Mouse (Mus musculus): Measurements from ENCODE around the gene Steap3. TPM values are rescaled to one million over a fixed set of nuclear protein-coding genes. Genes with fewer than 3 reads are reported as not detected.

The Steap3 gene
- polyA plus RNA-seq, 1 experiment from 2014 or later, result 3.8 TPM

GRCm38 (mm10) chr1:120189206-120189605, 83.3 kb downstream of the Steap3 start:
- no peaks in the 10 kb centered on the region for H3K4me1 ChIP-seq (replicated peaks; ENCODE audit: control insufficient read depth, insufficient read depth, low read length)
- DNase-seq (ENCODE audit: low spot score), result no peak
- no peak for ATAC-seq (ENCODE audit: low FRiP score)
- no peak overlapping the region for H3K4me2 ChIP-seq (replicated peaks; ENCODE audit: low read depth, low read length)
- H3K27ac ChIP-seq (ENCODE audit: low read depth, low read length), result no peak overlapping the region
- no peak overlapping the region for H3K4me3 ChIP-seq (ENCODE audit: low read depth, low read length)
- WGBS, result 93% methylated on average over 6 of the region's 6 CpGs
- no peak overlapping the region for H3K9ac ChIP-seq (ENCODE audit: low read depth, low read length)
- no peaks in the 10 kb centered on the region for H3K9me3 ChIP-seq (ENCODE audit: control insufficient read depth, low read length)
- H3K36me3 ChIP-seq (ENCODE audit: control insufficient read depth, insufficient read depth, low read length), result no peaks in the 10 kb centered on the region
- no peaks in the 10 kb centered on the region for H3K27me3 ChIP-seq (ENCODE audit: control insufficient read depth, insufficient read depth, low read length)

- Histone ChIP-seq H3K4me3 (ENCODE audit: low read depth, low read length) (no peak overlapping the region), H3K4me1 (replicated peaks; ENCODE audit: control insufficient read depth, insufficient read depth, low read length) (no peaks in the 10 kb centered on the region), H3K36me3 (ENCODE audit: control insufficient read depth, insufficient read depth, low read length) (no peaks in the 10 kb centered on the region), H3K9ac (ENCODE audit: low read depth, low read length) (no peak overlapping the region), H3K9me3 (ENCODE audit: control insufficient read depth, low read length) (no peaks in the 10 kb centered on the region), H3K4me2 (replicated peaks; ENCODE audit: low read depth, low read length) (no peak overlapping the region), H3K27ac (ENCODE audit: low read depth, low read length) (no peak overlapping the region), H3K27me3 (ENCODE audit: control insufficient read depth, insufficient read depth, low read length) (no peaks in the 10 kb centered on the region)
- 56% methylated on average over 7 of the region's 7 CpGs for WGBS
- ATAC-seq (ENCODE audit: low FRiP score) (0 out of 2 replicates have a peak, but pooled peaks have one; percentile 54), DNase-seq (ENCODE audit: low spot score) (no peak)
These were observed 85.4 kb downstream of the Steap3 start for GRCm38 (mm10) chr1:120187059-120187458.

DNA sequence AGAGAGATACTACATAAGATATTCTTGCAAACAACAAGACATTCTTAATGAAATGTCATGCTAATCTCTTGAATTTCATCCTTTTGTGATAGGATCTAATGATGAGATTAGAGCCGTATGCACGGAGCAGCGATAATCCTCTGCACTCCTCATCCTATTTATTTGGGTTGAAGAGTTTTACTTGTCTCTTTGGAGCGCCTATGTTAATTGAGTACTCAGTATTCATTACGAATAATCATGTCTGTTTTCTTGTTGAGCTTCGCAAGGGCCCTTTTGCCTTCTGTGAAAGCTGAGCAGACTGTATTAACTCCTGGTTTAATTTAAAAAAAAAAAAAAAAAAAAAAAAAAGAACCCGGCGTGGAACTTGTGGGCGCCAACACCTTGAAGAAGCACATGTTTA, 85.8 kb downstream of the Steap3 start:
- H3K4me2 ChIP-seq (replicated peaks; ENCODE audit: low read depth, low read length), result no peak overlapping the region
- 66% methylated on average over 9 of the region's 9 CpGs for WGBS
- 0 out of 2 replicates have a peak, but pooled peaks have one; percentile 4 for ATAC-seq (ENCODE audit: low FRiP score)

DNA sequence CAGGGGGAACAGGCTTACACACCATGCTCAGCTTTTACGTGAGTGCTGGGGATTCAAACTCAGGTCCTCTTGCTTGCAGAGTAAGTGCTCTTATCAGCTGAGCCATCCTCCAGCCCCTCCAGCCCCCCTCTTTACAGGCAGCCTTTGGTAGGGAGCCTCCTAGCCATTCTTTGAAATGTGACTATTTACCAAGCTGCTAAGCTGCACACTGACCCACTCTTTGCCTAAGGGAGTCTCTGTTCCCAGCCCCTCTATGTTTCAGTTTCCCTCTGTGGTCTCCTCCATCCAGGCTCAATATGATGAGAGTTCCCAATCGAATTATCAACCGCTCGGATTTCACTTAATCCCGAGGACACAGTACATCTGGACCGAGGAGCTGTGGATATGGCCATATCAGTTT, 86.3 kb downstream of the Steap3 start:
- Histone ChIP-seq H3K27ac (ENCODE audit: low read depth, low read length) (no peak overlapping the region), H3K4me2 (replicated peaks; ENCODE audit: low read depth, low read length) (no peak overlapping the region), H3K36me3 (ENCODE audit: control insufficient read depth, insufficient read depth, low read length) (no peaks in the 10 kb centered on the region), H3K4me3 (ENCODE audit: low read depth, low read length) (no peak overlapping the region), H3K9ac (ENCODE audit: low read depth, low read length) (no peak overlapping the region), H3K4me1 (replicated peaks; ENCODE audit: control insufficient read depth, insufficient read depth, low read length) (no peaks in the 10 kb centered on the region), H3K27me3 (ENCODE audit: control insufficient read depth, insufficient read depth, low read length) (no peaks in the 10 kb centered on the region), H3K9me3 (ENCODE audit: control insufficient read depth, low read length) (no peaks in the 10 kb centered on the region)
- WGBS, result 61% methylated on average over 6 of the region's 6 CpGs
- ATAC-seq (ENCODE audit: low FRiP score) (no peak), DNase-seq (ENCODE audit: low spot score) (no peak)

More for the DNA sequence above, 85.8 kb downstream of the Steap3 start:
- no peaks in the 10 kb centered on the region for H3K27me3 ChIP-seq (ENCODE audit: control insufficient read depth, insufficient read depth, low read length)
- no peak overlapping the region for H3K27ac ChIP-seq (ENCODE audit: low read depth, low read length)
- H3K9ac ChIP-seq (ENCODE audit: low read depth, low read length), result no peak overlapping the region
- DNase-seq (ENCODE audit: low spot score), result no peak
- no peaks in the 10 kb centered on the region for H3K4me1 ChIP-seq (replicated peaks; ENCODE audit: control insufficient read depth, insufficient read depth, low read length)
- H3K36me3 ChIP-seq (ENCODE audit: control insufficient read depth, insufficient read depth, low read length), result no peaks in the 10 kb centered on the region
- H3K4me3 ChIP-seq (ENCODE audit: low read depth, low read length), result no peak overlapping the region
- no peaks in the 10 kb centered on the region for H3K9me3 ChIP-seq (ENCODE audit: control insufficient read depth, low read length)

DNA sequence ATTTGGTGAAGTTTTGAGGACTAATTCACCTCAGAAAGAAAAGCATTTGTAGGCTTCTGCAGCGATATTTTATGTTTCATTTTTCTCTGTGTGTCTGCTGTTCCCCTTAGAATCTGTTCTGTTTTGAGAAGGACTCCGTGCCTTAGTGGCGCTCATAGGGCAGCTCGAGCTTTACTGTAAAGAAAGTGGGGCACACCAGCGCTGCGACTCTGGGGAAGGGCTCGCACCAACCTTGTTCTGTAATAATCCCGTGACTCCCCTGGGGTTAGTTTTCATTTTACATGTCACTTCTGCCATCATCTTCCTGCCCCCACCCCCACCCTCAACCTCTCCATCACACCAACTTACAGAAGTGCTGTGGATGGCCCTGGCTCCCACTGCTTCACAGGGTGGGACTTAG, 95.4 kb downstream of the Steap3 start:
- Histone ChIP-seq H3K36me3 (ENCODE audit: control insufficient read depth, insufficient read depth, low read length) (no peaks in the 10 kb centered on the region), H3K4me1 (replicated peaks; ENCODE audit: control insufficient read depth, insufficient read depth, low read length) (no peaks in the 10 kb centered on the region), H3K27ac (ENCODE audit: low read depth, low read length) (no peak overlapping the region), H3K9me3 (ENCODE audit: control insufficient read depth, low read length) (no peaks in the 10 kb centered on the region), H3K4me3 (ENCODE audit: low read depth, low read length) (no peak overlapping the region), H3K27me3 (ENCODE audit: control insufficient read depth, insufficient read depth, low read length) (no peaks in the 10 kb centered on the region), H3K4me2 (replicated peaks; ENCODE audit: low read depth, low read length) (no peak overlapping the region), H3K9ac (ENCODE audit: low read depth, low read length) (no peak overlapping the region)
- 96% methylated on average over 8 of the region's 8 CpGs for WGBS
- DNase-seq (ENCODE audit: low spot score) (no peak), ATAC-seq (ENCODE audit: low FRiP score) (no peak)

GRCm38 (mm10) chr1:120176313-120176712, 96.2 kb downstream of the Steap3 start:
- H3K4me2 ChIP-seq (replicated peaks; ENCODE audit: low read depth, low read length), result no peak overlapping the region
- 0 out of 2 replicates have a peak, but pooled peaks have one; percentile 33 for ATAC-seq (ENCODE audit: low FRiP score)
- no peaks in the 10 kb centered on the region for H3K27me3 ChIP-seq (ENCODE audit: control insufficient read depth, insufficient read depth, low read length)
- no peaks in the 10 kb centered on the region for H3K36me3 ChIP-seq (ENCODE audit: control insufficient read depth, insufficient read depth, low read length)
- H3K9me3 ChIP-seq (ENCODE audit: control insufficient read depth, low read length), result no peaks in the 10 kb centered on the region
- 52% methylated on average over 14 of the region's 14 CpGs for WGBS
- H3K4me1 ChIP-seq (replicated peaks; ENCODE audit: control insufficient read depth, insufficient read depth, low read length), result no peaks in the 10 kb centered on the region
- H3K9ac ChIP-seq (ENCODE audit: low read depth, low read length), result no peak overlapping the region
- no peak overlapping the region for H3K27ac ChIP-seq (ENCODE audit: low read depth, low read length)
- no peak for DNase-seq (ENCODE audit: low spot score)
- no peak overlapping the region for H3K4me3 ChIP-seq (ENCODE audit: low read depth, low read length)

DNA sequence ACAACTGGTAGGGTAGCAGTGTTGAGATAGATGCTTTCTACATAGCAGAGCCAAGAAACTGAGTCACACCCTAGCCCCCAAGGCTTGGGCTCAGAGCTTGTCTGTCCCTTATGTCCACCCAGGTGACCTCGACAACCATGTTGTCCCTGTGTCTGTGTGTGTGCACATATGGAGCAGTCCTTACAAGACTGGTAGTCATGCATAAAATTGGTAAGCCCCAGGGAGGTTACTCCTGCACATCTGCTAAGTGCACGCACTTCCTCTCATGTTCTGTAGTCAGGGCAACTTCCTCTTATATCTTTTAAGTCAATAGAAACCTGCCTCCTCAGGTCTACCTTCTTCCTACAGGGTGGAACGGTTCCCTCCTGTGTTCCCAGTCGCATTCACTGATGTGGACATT, 97.5 kb downstream of the Steap3 start:
- Histone ChIP-seq H3K27me3 (ENCODE audit: control insufficient read depth, insufficient read depth, low read length) (no peaks in the 10 kb centered on the region), H3K4me1 (replicated peaks; ENCODE audit: control insufficient read depth, insufficient read depth, low read length) (no peaks in the 10 kb centered on the region), H3K4me3 (ENCODE audit: low read depth, low read length) (no peak overlapping the region), H3K9me3 (ENCODE audit: control insufficient read depth, low read length) (no peaks in the 10 kb centered on the region), H3K9ac (ENCODE audit: low read depth, low read length) (no peak overlapping the region), H3K36me3 (ENCODE audit: control insufficient read depth, insufficient read depth, low read length) (no peaks in the 10 kb centered on the region), H3K4me2 (replicated peaks; ENCODE audit: low read depth, low read length) (no peak overlapping the region), H3K27ac (ENCODE audit: low read depth, low read length) (no peak overlapping the region)
- DNase-seq (ENCODE audit: low spot score), result no peak
- no peak for ATAC-seq (ENCODE audit: low FRiP score)
- 86% methylated on average over 4 of the region's 4 CpGs for WGBS

DNA sequence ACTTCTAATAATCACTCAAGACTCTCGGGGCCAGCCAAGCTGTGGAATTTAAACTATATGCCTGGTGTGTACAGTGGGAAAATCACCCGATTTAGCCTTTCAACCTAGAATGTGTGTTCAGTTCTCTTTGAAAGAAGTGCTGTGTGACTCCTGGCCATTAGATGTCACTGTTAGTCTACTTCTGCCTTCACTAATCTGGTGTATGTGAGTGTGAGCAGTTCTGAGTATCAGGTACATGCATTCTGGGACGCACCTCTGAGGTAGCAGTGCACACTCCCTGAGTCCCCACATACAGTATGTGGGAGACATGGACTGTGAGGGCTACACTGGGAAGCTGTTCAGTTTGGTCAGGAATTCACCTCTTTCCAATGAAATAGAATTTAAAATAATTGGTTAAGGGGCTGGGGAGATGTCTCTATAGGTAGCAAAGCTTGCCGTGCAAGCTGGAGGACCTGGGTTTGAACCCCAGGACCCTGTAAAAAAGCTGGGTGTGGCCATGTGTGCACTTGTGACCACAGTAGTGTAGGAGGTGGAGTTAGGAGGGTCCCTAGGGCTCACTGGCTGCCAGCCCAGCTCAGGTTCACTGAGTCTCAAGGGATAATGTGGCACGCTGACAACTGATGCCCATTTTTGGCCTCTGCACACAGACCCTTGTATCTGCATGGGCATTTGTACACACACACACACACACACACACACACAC, 100.5 kb downstream of the Steap3 start:
- no peak overlapping the region for H3K9ac ChIP-seq (ENCODE audit: low read depth, low read length)
- peak; percentile 60 for ATAC-seq (ENCODE audit: low FRiP score)
- no peaks in the 10 kb centered on the region for H3K4me1 ChIP-seq (replicated peaks; ENCODE audit: control insufficient read depth, insufficient read depth, low read length)
- WGBS, result 65% methylated on average over 5 of the region's 5 CpGs
- H3K9me3 ChIP-seq (ENCODE audit: control insufficient read depth, low read length), result no peaks in the 10 kb centered on the region
- no peaks in the 10 kb centered on the region for H3K36me3 ChIP-seq (ENCODE audit: control insufficient read depth, insufficient read depth, low read length)
- DNase-seq (ENCODE audit: low spot score), result peak; percentile 43
- H3K27me3 ChIP-seq (ENCODE audit: control insufficient read depth, insufficient read depth, low read length), result no peaks in the 10 kb centered on the region
- no peak overlapping the region for H3K4me2 ChIP-seq (replicated peaks; ENCODE audit: low read depth, low read length)
- no peak overlapping the region for H3K27ac ChIP-seq (ENCODE audit: low read depth, low read length)
- H3K4me3 ChIP-seq (ENCODE audit: low read depth, low read length), result no peak overlapping the region

DNA sequence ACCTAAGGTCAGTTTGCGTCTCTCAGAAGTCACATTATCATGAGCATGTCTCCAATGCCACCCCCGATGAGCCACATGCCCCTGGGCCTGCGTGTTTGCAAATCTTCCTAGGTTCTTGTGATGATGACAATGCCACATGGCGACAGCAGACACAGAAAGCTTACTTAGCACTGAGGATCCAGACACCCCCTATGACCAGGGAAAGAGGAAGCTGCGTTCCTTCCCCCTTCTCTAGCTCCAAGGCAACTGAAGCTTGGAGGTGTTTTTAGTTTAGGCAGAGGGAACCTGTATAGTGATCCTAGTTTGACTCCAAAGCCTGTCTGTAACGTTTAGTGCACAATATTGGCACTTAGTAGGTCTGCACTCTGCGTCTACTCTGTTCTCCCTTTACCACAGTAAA, 102.2 kb downstream of the Steap3 start:
- Histone ChIP-seq H3K4me2 (replicated peaks; ENCODE audit: low read depth, low read length) (no peak overlapping the region), H3K27me3 (ENCODE audit: control insufficient read depth, insufficient read depth, low read length) (no peaks in the 10 kb centered on the region), H3K9ac (ENCODE audit: low read depth, low read length) (no peak overlapping the region), H3K27ac (ENCODE audit: low read depth, low read length) (no peak overlapping the region), H3K4me1 (replicated peaks; ENCODE audit: control insufficient read depth, insufficient read depth, low read length) (no peaks in the 10 kb centered on the region), H3K36me3 (ENCODE audit: control insufficient read depth, insufficient read depth, low read length) (no peaks in the 10 kb centered on the region), H3K4me3 (ENCODE audit: low read depth, low read length) (no peak overlapping the region), H3K9me3 (ENCODE audit: control insufficient read depth, low read length) (no peaks in the 10 kb centered on the region)
- ATAC-seq (ENCODE audit: low FRiP score) (no peak), DNase-seq (ENCODE audit: low spot score) (no peak)
- WGBS, result 83% methylated on average over 7 of the region's 7 CpGs

Measured in hindbrain, embryonic 11.5 days (tissue).